Mouse (Mus musculus): ENCODE results near the gene Capn2.

DNA sequence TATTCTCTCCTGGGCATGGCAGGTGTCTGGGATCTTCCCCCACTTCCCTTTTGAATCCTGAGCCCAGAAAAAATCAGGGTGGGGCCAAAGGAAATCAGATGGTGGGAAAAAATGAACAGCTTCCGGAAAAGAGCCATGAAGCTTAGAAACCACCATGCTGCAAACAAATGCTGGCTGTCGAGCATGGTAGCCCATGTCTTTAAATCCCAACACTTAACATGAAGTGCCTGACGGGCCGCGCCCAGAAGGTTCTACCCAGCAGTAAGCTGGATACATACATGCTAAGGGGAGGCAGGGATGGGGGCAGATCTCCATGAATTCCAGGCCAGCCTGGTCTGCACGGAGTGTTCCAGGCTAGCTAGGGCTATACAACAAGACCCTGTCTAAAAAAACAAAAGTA is 1.4 kb upstream of the Capn2 start:
- no peak for TF ChIP-seq POLR2A (IDR thresholded peaks at IDR 0.05; ENCODE audit: insufficient read depth, low read depth, low read length)
- no peak for TF ChIP-seq CTCF (IDR thresholded peaks at IDR 0.05)
